In genomic region chr5:27544816-27545270, GRCm38 (mm10) we compare ENCODE assay signal across 8 mouse cellular contexts. TPM values are rescaled to one million over a fixed set of nuclear protein-coding genes. Genes with fewer than 3 reads are reported as not detected.
DNase-seq lines count a peak whose midpoint lies in the region; ATAC-seq and TF ChIP-seq lines count a peak whose summit lies in the region.

No protein-coding gene starts in this region.

- no peak overlapping the region for H3K27ac ChIP-seq in heart, embryonic 10.5 days
- H3K27ac ChIP-seq in limb, embryonic 14.5 days (replicated peaks; ENCODE audit: low read depth, low read length) = no peak overlapping the region

- no peaks in the 10 kb centered on the region for H3K36me3 ChIP-seq in heart, embryonic 10.5 days
- H3K36me3 ChIP-seq in limb, embryonic 14.5 days (ENCODE audit: control insufficient read depth, insufficient read depth, low read length) = no peaks in the 10 kb centered on the region

- no peaks in the 10 kb centered on the region for H3K9me3 ChIP-seq in heart, embryonic 10.5 days
- H3K9me3 ChIP-seq in limb, embryonic 14.5 days (ENCODE audit: control insufficient read depth, low read length) = no peaks in the 10 kb centered on the region

- no peak overlapping the region for H3K4me2 ChIP-seq in limb, embryonic 14.5 days (replicated peaks; ENCODE audit: low read depth, low read length, severe bottlenecking)

- H3K27me3 ChIP-seq in heart, embryonic 10.5 days (ENCODE audit: insufficient read depth, poor library complexity, severe bottlenecking) = no peaks in the 10 kb centered on the region
- no peaks in the 10 kb centered on the region for H3K27me3 ChIP-seq in limb, embryonic 14.5 days (ENCODE audit: control insufficient read depth, insufficient read depth, low read length)

- H3K4me1 ChIP-seq in heart, embryonic 10.5 days = no peaks in the 10 kb centered on the region
- H3K4me1 ChIP-seq in limb, embryonic 14.5 days (ENCODE audit: control insufficient read depth, insufficient read depth, low read length) = no peaks in the 10 kb centered on the region

- 19% methylated on average over 2 of the region's 2 CpGs for WGBS in heart, embryonic 10.5 days
- 14% methylated on average over 2 of the region's 2 CpGs for WGBS in limb, embryonic 14.5 days

- H3K9ac ChIP-seq in limb, embryonic 14.5 days (ENCODE audit: low read depth, low read length, severe bottlenecking) = no peak overlapping the region

- DNase-seq in heart, adult 11 months = peak; percentile 64
- no peak for DNase-seq in heart, embryonic 10.5 days (ENCODE audit: low spot score)
- DNase-seq in ZHBTc4 (ENCODE audit: low read depth, low spot score) = peak; percentile 80
- peak; percentile 77 for DNase-seq in embryo, embryonic 10 days (ENCODE audit: low spot score)
- DNase-seq in hindlimb bud, embryonic 11.5 days (ENCODE audit: extremely low spot score, low read depth, low spot score) = peak; percentile 39
- DNase-seq in limb, embryonic 14.5 days (ENCODE audit: low spot score) = peak; percentile 85
- peak; percentile 58 for DNase-seq in retina, postnatal 1 day
- no peak for DNase-seq in spleen, postnatal 14 days (ENCODE audit: low spot score in 2 of 2)

- H3K4me3 ChIP-seq in heart, embryonic 10.5 days = no peak overlapping the region
- no peak overlapping the region for H3K4me3 ChIP-seq in limb, embryonic 14.5 days (replicated peaks; ENCODE audit: low read length)

- ATAC-seq in limb, embryonic 14.5 days (ENCODE audit: low FRiP score, low read depth) = no peak

- TF ChIP-seq POLR2A in limb, embryonic 14.5 days (IDR thresholded peaks at IDR 0.05; ENCODE audit: borderline replicate concordance, extremely low read depth, insufficient read depth, insufficient read length) = no peak

RNA-seq across cellular contexts. Expression of gene Speer4b, which starts 43.6 kb away (rescaled TPM):
- not detected in 2 replicates for polyA plus RNA-seq in heart, embryonic 10.5 days (2016; fragmentation: Nextera tagmentation; extraction: Ambion mirVana)
- polyA plus RNA-seq in limb, embryonic 14.5 days (2012; rRNA removed) = not detected in 2 replicates
- polyA plus RNA-seq in limb, embryonic 14.5 days (2014; fragmentation: Nextera tagmentation; extraction: Ambion mirVana) = 0.18 TPM in 1 of 2 replicates, not detected in the other

Comparison
In these comparisons a context has a peak if more than half of its experiments do, and no peak if none do; other contexts are left out.
1. DNase-seq: peak in heart, adult 11 months (single experiment), ZHBTc4 (single experiment), embryo, embryonic 10 days (single experiment), hindlimb bud, embryonic 11.5 days (single experiment), limb, embryonic 14.5 days (single experiment) and retina, postnatal 1 day (single experiment); none in heart, embryonic 10.5 days (single experiment) and spleen, postnatal 14 days (0 of 2).